Mouse (Mus musculus): Measurements from ENCODE around the gene March9.

GRCm38 (mm10) chr10:127079665-127080391 is 19.8 kb upstream of the March9 start:
- TF ChIP-seq CTCF (IDR thresholded peaks at IDR 0.05; ENCODE audit: insufficient read depth, low read depth, low read length): no peak
- no peak for TF ChIP-seq POLR2A (IDR thresholded peaks at IDR 0.05; ENCODE audit: insufficient read depth, low read depth, low read length)
